Mouse (Mus musculus) forebrain, embryonic 14.5 days (tissue): Measurements from ENCODE around the gene Myh10. TPM values are rescaled to one million over a fixed set of nuclear protein-coding genes. Genes with fewer than 3 reads are reported as not detected.

Source experiments
- ATAC-seq: fragments of 200-750 bp; cut with Nextera tagmentation; 2 replicates; pipeline ENCODE4 v1.8.0; 2017; ENCODE audit warnings: mild to moderate bottlenecking, moderate library complexity
- DNase-seq: peaks from one replicate; pipeline ENCODE4 v3.0.0-alpha.2; 2015; ENCODE audit warnings: low spot score
- H3K27ac ChIP-seq: fragments of 300-500 bp; sonication (generic); 2 replicates; pipeline ENCODE4 v1.5.1; 2014; ENCODE audit warnings: low read depth, mild to moderate bottlenecking, control low read depth, low read length, moderate library complexity
- H3K27me3 ChIP-seq: fragments of 300-500 bp; sonication (generic); replicated peaks from 2 replicates; pipeline ENCODE4 v1.6.1; 2014; ENCODE audit warnings: low read length, control low read depth, mixed read lengths; ENCODE audit not compliant: control insufficient read depth, insufficient read depth
- H3K36me3 ChIP-seq: fragments of 300-500 bp; sonication (generic); 2 replicates; pipeline ENCODE4 v1.6.1; 2014; ENCODE audit warnings: low read length, control low read depth; ENCODE audit not compliant: control insufficient read depth, insufficient read depth
- H3K4me1 ChIP-seq: fragments of 300-500 bp; sonication (generic); 2 replicates; pipeline ENCODE4 v1.6.1; 2014; ENCODE audit warnings: antibody characterized with exemption, low read length, control low read depth; ENCODE audit not compliant: control insufficient read depth, insufficient read depth
- H3K4me2 ChIP-seq: fragments of 300-500 bp; sonication (generic); 2 replicates; pipeline ENCODE4 v1.6.1; 2014; ENCODE audit warnings: mild to moderate bottlenecking, control low read depth, low read length
- H3K4me3 ChIP-seq: fragments of 300-500 bp; sonication (generic); 2 replicates; pipeline ENCODE4 v1.5.1; 2014; ENCODE audit warnings: low read depth, low read length, control low read depth
- H3K9ac ChIP-seq: fragments of 300-500 bp; sonication (generic); 2 replicates; pipeline ENCODE4 v1.6.1; 2014; ENCODE audit warnings: mild to moderate bottlenecking, low read length, control low read depth, moderate library complexity
- H3K9me3 ChIP-seq: fragments of 300-500 bp; sonication (generic); replicated peaks from 2 replicates; pipeline ENCODE4 v1.6.1; 2016; ENCODE audit warnings: low read length, control low read depth, mixed read lengths; ENCODE audit not compliant: control insufficient read depth
- WGBS: fragments of 180-500 bp; shearing (Covaris S2); extraction: QIAGEN DNeasy Blood & Tissue Kit; methylation state at CpG from one replicate; pipeline ENCODE4 v1.1.7; 2014; 5-methylcytosine and 5-hydroxymethylcytosine counted together
- polyA plus RNA-seq: library from polyadenylated mRNA; unstranded; fragments of >200 nt; fragmentation: Nextera tagmentation; extraction: Ambion mirVana; gene quantifications from 2 replicates; pipeline ENCODE4 v1.2.1, GENCODE M21; 2014

Gene Myh10
- polyA plus RNA-seq = 88.8 and 105 TPM in 2 replicates

DNA sequence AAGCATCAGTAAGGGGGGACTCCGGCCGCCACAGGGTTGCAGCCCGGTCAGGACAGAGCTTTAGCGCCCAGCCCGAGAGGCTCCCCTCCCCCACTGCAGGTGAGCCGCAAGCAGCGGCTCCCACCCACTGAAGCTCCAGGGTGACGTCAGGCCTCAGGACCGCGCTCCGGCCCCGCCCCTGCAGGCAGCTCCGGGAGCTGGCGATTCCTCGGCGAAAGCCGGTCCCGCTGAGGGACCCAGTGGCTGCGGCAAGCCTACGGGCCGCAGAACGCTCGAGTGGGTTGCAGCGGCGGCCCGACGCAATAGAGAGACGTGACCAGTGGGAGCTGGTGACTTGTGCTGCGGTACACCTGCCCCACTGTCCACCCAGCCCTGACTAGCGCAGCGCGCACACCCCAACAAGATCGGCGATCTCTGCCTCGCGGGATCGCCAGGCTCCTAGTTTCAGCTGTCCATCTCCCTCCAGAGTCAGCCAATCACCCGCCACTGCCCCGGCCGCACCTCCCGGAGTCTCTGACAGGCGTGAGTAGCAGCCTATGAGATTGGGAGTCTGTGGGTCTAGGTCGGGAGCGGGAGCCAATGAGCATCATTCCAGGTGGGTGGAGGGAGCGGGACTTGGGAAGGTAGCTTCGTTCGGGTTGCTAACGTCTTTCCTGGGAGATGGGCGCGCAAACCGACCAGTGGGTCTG, at the start of gene Myh10:
Myh10 (plus strand) TSS at position 239 of the 689 bp plus-strand sequence.
- peak within 1 kb of the TSS; percentile 95 for H3K4me3 ChIP-seq
- DNase-seq (peak; percentile 100), ATAC-seq (peak; percentile 99)
- peaks cover 13% of the 10 kb centered on the region for H3K4me1 ChIP-seq
- H3K9ac ChIP-seq = peak within 1 kb of the TSS; percentile 98
- H3K36me3 ChIP-seq = no peaks in the 10 kb centered on the region
- H3K27ac ChIP-seq = peak within 1 kb of the TSS; percentile 98
- under 1% methylated on average over 51 of the region's 51 CpGs for WGBS
- H3K9me3 ChIP-seq = no peaks in the 10 kb centered on the region
- H3K27me3 ChIP-seq = no peaks in the 10 kb centered on the region
- peak within 1 kb of the TSS; percentile 66 for H3K4me2 ChIP-seq

GRCm38 (mm10) chr11:68644781-68645180, 46.6 kb upstream of the Myh10 start:
- DNase-seq (no peak), ATAC-seq (no peak)
- no peak overlapping the region for H3K4me3 ChIP-seq
- H3K27me3 ChIP-seq = no peaks in the 10 kb centered on the region
- H3K27ac ChIP-seq = no peak overlapping the region
- no peak overlapping the region for H3K4me2 ChIP-seq
- no peaks in the 10 kb centered on the region for H3K9me3 ChIP-seq
- WGBS = 63% methylated on average over 6 of the region's 6 CpGs
- H3K4me1 ChIP-seq = no peaks in the 10 kb centered on the region
- H3K9ac ChIP-seq = no peak overlapping the region
- H3K36me3 ChIP-seq = no peaks in the 10 kb centered on the region

DNA sequence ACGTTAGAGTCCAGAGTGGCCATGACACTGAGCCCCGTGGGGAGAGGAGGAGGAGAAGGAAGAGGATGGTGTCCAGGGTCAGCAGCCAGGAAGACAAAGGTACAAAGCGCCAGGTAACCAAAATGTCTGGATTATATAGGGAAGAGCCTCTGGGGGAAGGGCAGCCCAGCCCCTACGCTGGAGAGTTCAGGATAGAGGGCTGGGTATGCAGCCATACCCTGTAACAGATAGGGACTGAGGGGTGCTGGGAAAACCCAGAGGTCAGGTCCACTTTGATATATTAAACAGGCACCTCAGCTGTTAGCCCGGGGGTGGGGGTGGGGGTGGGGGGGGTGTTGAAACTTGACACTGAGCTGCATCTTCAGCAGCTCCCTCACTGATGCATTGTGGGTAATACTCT, 43.6 kb upstream of the Myh10 start:
- Histone ChIP-seq H3K4me1 (no peaks in the 10 kb centered on the region), H3K27ac (no peak overlapping the region), H3K4me3 (no peak overlapping the region), H3K36me3 (no peaks in the 10 kb centered on the region), H3K9me3 (no peaks in the 10 kb centered on the region), H3K27me3 (no peaks in the 10 kb centered on the region), H3K4me2 (no peak overlapping the region), H3K9ac (no peak overlapping the region)
- WGBS = 73% methylated on average over 5 of the region's 5 CpGs
- DNase-seq (no peak), ATAC-seq (no peak)

DNA sequence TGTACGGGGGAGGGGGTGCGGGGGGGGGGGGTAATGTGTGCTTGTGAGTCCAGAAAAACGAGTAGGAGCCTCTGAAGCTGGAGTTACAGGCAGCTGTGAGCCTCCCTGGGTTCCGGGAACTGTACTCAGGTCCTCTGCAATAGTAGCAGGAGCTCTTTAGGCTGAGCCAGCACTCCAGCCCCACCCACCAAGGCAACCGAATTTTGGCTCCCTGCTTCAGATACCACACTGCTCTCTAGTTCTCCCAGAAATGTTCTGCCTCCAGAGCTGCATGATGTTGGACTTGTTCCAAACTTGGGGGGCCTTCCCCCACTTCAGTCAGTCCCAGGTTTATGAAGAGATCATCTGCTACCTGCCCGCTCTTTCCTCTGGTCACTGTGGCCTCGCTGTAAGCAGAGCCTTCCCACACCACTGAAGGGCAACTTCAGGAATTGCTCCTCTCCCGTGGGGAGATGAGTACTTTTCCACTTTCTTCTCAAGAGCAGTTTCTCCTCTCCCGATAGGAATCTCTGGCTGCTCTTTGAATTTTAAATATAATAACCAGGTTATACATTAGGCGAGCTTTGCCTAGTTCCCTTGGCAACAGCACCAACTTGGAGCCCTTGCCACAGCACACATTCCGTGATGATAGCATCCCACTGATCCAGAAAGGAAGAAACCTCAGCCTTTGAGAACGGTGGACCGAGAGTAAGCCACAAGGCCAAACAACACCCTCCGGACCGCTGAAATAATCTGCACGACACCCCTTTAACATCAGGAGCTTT, 42.8 kb upstream of the Myh10 start:
- ATAC-seq (no peak), DNase-seq (no peak)
- H3K27me3 ChIP-seq = no peaks in the 10 kb centered on the region
- H3K4me1 ChIP-seq = no peaks in the 10 kb centered on the region
- 76% methylated on average over 16 of the region's 16 CpGs for WGBS
- no peaks in the 10 kb centered on the region for H3K9me3 ChIP-seq
- no peaks in the 10 kb centered on the region for H3K36me3 ChIP-seq
- no peak overlapping the region for H3K9ac ChIP-seq
- H3K4me2 ChIP-seq = no peak overlapping the region
- no peak overlapping the region for H3K4me3 ChIP-seq
- no peak overlapping the region for H3K27ac ChIP-seq

GRCm38 (mm10) chr11:68651518-68651917, 39.8 kb upstream of the Myh10 start:
- Histone ChIP-seq H3K36me3 (no peaks in the 10 kb centered on the region), H3K4me1 (no peaks in the 10 kb centered on the region), H3K27me3 (no peaks in the 10 kb centered on the region), H3K9ac (no peak overlapping the region), H3K4me2 (no peak overlapping the region), H3K9me3 (no peaks in the 10 kb centered on the region), H3K27ac (no peak overlapping the region), H3K4me3 (no peak overlapping the region)
- no peak for ATAC-seq
- 81% methylated on average over 2 of the region's 2 CpGs for WGBS
- DNase-seq = no peak

GRCm38 (mm10) chr11:68655524-68655923, 35.8 kb upstream of the Myh10 start:
- H3K4me2 ChIP-seq = no peak overlapping the region
- no peak overlapping the region for H3K27ac ChIP-seq
- 77% methylated on average over 1 of the region's 1 CpGs for WGBS
- ATAC-seq (no peak), DNase-seq (no peak)
- no peaks in the 10 kb centered on the region for H3K36me3 ChIP-seq
- no peak overlapping the region for H3K4me3 ChIP-seq
- H3K9ac ChIP-seq = no peak overlapping the region
- no peaks in the 10 kb centered on the region for H3K9me3 ChIP-seq
- H3K27me3 ChIP-seq = no peaks in the 10 kb centered on the region
- no peaks in the 10 kb centered on the region for H3K4me1 ChIP-seq

GRCm38 (mm10) chr11:68656887-68657685, 34.3 kb upstream of the Myh10 start:
- H3K4me2 ChIP-seq = no peak overlapping the region
- no peaks in the 10 kb centered on the region for H3K9me3 ChIP-seq
- H3K4me3 ChIP-seq = no peak overlapping the region
- no peak for DNase-seq
- no peak overlapping the region for H3K27ac ChIP-seq
- H3K36me3 ChIP-seq = no peaks in the 10 kb centered on the region
- H3K9ac ChIP-seq = no peak overlapping the region
- H3K27me3 ChIP-seq = no peaks in the 10 kb centered on the region
- H3K4me1 ChIP-seq = no peaks in the 10 kb centered on the region
- ATAC-seq = no peak
- WGBS = 52% methylated on average over 6 of the region's 6 CpGs

GRCm38 (mm10) chr11:68657811-68658210, 33.5 kb upstream of the Myh10 start:
- no peak for ATAC-seq
- no peaks in the 10 kb centered on the region for H3K27me3 ChIP-seq
- H3K9ac ChIP-seq = no peak overlapping the region
- no peak overlapping the region for H3K4me3 ChIP-seq
- DNase-seq = peak; percentile 68
- 59% methylated on average over 9 of the region's 9 CpGs for WGBS
- no peak overlapping the region for H3K27ac ChIP-seq
- H3K4me2 ChIP-seq = no peak overlapping the region
- H3K4me1 ChIP-seq = no peaks in the 10 kb centered on the region
- no peaks in the 10 kb centered on the region for H3K36me3 ChIP-seq
- H3K9me3 ChIP-seq = no peaks in the 10 kb centered on the region
